Mouse (Mus musculus) neural tube, embryonic 14.5 days (tissue): ENCODE data around the gene Hspa1l. TPM values are rescaled to one million over a fixed set of nuclear protein-coding genes. Genes with fewer than 3 reads are reported as not detected.

ENCODE experiments used
- ATAC-seq: fragments of 200-750 bp; cut with Nextera tagmentation; 2 replicates; pipeline ENCODE4 v1.8.0; 2017; ENCODE audit warnings: low read depth, mild to moderate bottlenecking, moderate TSS enrichment, moderate library complexity
- H3K27ac ChIP-seq: fragments of 300-500 bp; sonication (generic); 2 replicates; pipeline ENCODE4 v1.5.1; 2014; ENCODE audit warnings: low read depth, mild to moderate bottlenecking, control low read depth, low read length, moderate library complexity, mixed read lengths
- H3K27me3 ChIP-seq: fragments of 300-500 bp; sonication (generic); 2 replicates; pipeline ENCODE4 v1.6.1; 2014; ENCODE audit warnings: low read length; ENCODE audit not compliant: control insufficient read depth, insufficient read depth
- H3K36me3 ChIP-seq: fragments of 300-500 bp; sonication (generic); 2 replicates; pipeline ENCODE4 v1.6.1; 2014; ENCODE audit warnings: low read length, mixed read lengths; ENCODE audit not compliant: control insufficient read depth, insufficient read depth
- H3K4me1 ChIP-seq: fragments of 300-500 bp; sonication (generic); 2 replicates; pipeline ENCODE4 v1.6.1; 2014; ENCODE audit warnings: low read length; ENCODE audit not compliant: control insufficient read depth, insufficient read depth
- H3K4me2 ChIP-seq: fragments of 300-500 bp; sonication (generic); 2 replicates; pipeline ENCODE4 v1.6.1; 2014; ENCODE audit warnings: mild to moderate bottlenecking, low read depth, low read length, control low read depth
- H3K4me3 ChIP-seq: fragments of 300-500 bp; sonication (generic); 2 replicates; pipeline ENCODE4 v1.5.1; 2014; ENCODE audit warnings: low read depth, low read length, control low read depth, mixed read lengths
- H3K9ac ChIP-seq: fragments of 300-500 bp; sonication (generic); replicated peaks from 2 replicates; pipeline ENCODE4 v1.6.1; 2014; ENCODE audit warnings: low read depth, mild to moderate bottlenecking, control low read depth, low read length, mixed read lengths
- H3K9me3 ChIP-seq: fragments of 300-500 bp; sonication (generic); 2 replicates; pipeline ENCODE4 v1.6.1; 2016; ENCODE audit warnings: low read length; ENCODE audit not compliant: control insufficient read depth
- WGBS: fragments of 180-500 bp; shearing (Covaris S2); extraction: QIAGEN DNeasy Blood & Tissue Kit; methylation state at CpG from one replicate; pipeline ENCODE4 v1.1.7; 2014; 5-methylcytosine and 5-hydroxymethylcytosine counted together
- polyA plus RNA-seq: library from polyadenylated mRNA; unstranded; fragments of >200 nt; fragmentation: Nextera tagmentation; extraction: Ambion mirVana; gene quantifications from 2 replicates; pipeline ENCODE4 v1.2.1, GENCODE M21; 2014

The Hspa1l gene
- polyA plus RNA-seq, 1 experiment from 2014 or later, result 1.6 TPM

GRCm38 (mm10) chr17:35022541-35023060, 50.1 kb downstream of the Hspa1l start:
- 93% methylated on average over 8 of the region's 8 CpGs for WGBS
- H3K9ac ChIP-seq, result no peak overlapping the region
- H3K9me3 ChIP-seq, result no peaks in the 10 kb centered on the region
- no peak overlapping the region for H3K4me3 ChIP-seq
- no peak for ATAC-seq
- H3K4me1 ChIP-seq, result no peaks in the 10 kb centered on the region
- H3K4me2 ChIP-seq, result no peak overlapping the region
- no peak overlapping the region for H3K27ac ChIP-seq
- no peaks in the 10 kb centered on the region for H3K36me3 ChIP-seq
- no peaks in the 10 kb centered on the region for H3K27me3 ChIP-seq

DNA sequence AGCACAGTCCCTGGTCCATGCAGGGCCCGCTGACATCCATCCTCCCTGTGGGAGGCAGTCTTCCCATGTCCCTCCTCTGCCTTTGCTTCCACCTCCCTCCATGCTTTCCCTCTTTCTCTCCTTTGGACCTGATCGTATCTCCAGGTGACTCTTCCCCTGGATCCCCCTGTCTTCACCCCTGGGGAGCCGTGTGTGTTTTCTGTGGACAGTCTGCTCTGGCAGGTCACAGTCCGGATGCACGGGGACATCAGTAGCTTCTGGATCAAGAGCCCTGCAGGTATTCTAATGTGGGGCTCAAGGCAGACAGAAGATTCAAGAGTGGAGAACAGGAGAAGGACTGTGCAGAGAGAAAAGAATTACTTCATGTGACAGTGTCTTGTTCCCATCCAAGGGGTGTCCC, 50.7 kb downstream of the Hspa1l start:
- H3K27ac ChIP-seq, result no peak overlapping the region
- H3K27me3 ChIP-seq, result no peaks in the 10 kb centered on the region
- H3K9me3 ChIP-seq, result no peaks in the 10 kb centered on the region
- H3K4me1 ChIP-seq, result no peaks in the 10 kb centered on the region
- H3K4me2 ChIP-seq, result no peak overlapping the region
- no peaks in the 10 kb centered on the region for H3K36me3 ChIP-seq
- whole genome bisulfite sequencing, result 89% methylated on average over 5 of the region's 5 CpGs
- no peak for ATAC-seq
- no peak overlapping the region for H3K4me3 ChIP-seq
- no peak overlapping the region for H3K9ac ChIP-seq

- Histone ChIP-seq H3K4me2 (no peak overlapping the region), H3K4me1 (no peaks in the 10 kb centered on the region), H3K9me3 (no peaks in the 10 kb centered on the region), H3K36me3 (no peaks in the 10 kb centered on the region), H3K4me3 (no peak overlapping the region), H3K27me3 (no peaks in the 10 kb centered on the region), H3K27ac (no peak overlapping the region), H3K9ac (no peak overlapping the region)
- ATAC-seq, result no peak
- 84% methylated on average over 4 of the region's 4 CpGs for WGBS
Observed at GRCm38 (mm10) chr17:35023756-35024155, 51.3 kb downstream of the Hspa1l start.

DNA sequence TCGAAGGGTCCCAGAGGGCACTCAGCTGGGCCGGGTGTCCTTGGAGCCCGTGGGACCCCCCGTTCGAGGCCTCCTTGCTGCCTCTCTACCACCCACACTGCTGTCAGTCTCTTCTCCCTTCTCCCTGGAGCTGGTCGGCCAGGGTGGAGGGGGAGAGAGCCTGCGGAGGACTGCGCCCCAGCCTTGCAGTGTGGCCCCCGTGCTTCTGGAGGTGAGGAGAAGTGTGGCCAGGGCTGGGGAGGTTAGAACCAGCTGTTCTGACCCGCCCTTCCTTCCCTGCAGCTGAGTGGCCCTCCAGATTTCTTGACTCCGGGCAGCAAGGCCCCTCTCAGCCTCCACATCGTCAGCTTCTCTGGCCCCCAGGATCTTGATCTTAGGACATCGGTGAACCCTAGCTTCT, 51.8 kb downstream of the Hspa1l start:
- Histone ChIP-seq H3K36me3 (no peaks in the 10 kb centered on the region), H3K4me2 (no peak overlapping the region), H3K4me1 (no peaks in the 10 kb centered on the region), H3K27ac (no peak overlapping the region), H3K4me3 (no peak overlapping the region), H3K9ac (no peak overlapping the region), H3K9me3 (no peaks in the 10 kb centered on the region), H3K27me3 (no peaks in the 10 kb centered on the region)
- no peak for ATAC-seq
- WGBS, result 82% methylated on average over 13 of the region's 13 CpGs

DNA sequence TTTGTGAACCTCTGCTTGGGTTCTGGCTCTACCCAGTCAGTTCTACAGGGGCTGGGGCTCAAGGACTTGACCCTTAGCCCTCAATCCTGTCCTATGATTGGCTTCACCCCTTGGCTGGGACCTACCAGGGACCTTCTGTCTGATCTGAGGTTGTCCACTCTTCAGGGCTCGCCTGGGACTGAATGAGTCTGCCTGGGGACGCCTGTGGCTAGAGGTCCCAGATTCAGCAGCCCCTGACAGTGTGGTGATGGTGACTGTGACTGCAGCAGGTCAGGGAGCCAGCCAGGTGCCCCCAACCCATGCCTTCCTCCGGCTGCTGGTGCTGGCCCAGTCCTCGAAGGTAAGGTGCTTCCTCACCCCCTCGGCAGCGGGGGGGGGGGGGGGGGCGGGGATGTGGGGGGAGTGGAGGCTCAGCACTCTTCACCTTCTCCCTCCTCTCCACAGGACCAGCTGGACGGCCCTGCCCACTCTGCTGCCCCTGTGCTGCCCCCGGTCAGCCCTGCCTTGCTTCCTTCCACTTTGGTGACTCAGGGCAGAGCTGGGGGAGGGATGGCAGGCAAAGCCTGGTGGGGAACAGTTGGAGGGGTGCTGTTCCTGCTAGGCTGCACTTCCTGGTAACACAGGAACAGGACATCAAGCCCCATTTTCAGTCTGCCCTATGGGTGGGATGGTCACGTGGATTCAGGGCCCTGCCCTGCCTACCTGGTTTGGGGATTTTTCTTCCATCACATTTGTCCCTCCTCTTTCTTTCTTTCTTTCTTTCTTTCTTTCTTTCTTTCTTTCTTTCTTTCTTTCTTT, 52.4 kb downstream of the Hspa1l start:
- Histone ChIP-seq H3K4me1 (0 out of 2 replicates have a peak, but pooled peaks cover 2% of the 10 kb centered on the region), H3K4me3 (no peak overlapping the region), H3K27ac (no peak overlapping the region), H3K9ac (no peak overlapping the region), H3K9me3 (no peaks in the 10 kb centered on the region), H3K27me3 (no peaks in the 10 kb centered on the region), H3K36me3 (no peaks in the 10 kb centered on the region), H3K4me2 (no peak overlapping the region)
- WGBS, result 78% methylated on average over 5 of the region's 10 CpGs
- no peak for ATAC-seq

GRCm38 (mm10) chr17:35026206-35026605, 53.7 kb downstream of the Hspa1l start:
- ATAC-seq, result no peak
- Histone ChIP-seq H3K36me3 (no peaks in the 10 kb centered on the region), H3K4me2 (no peak overlapping the region), H3K27ac (no peak overlapping the region), H3K4me3 (no peak overlapping the region), H3K27me3 (no peaks in the 10 kb centered on the region), H3K4me1 (0 out of 2 replicates have a peak, but pooled peaks cover 2% of the 10 kb centered on the region), H3K9me3 (no peaks in the 10 kb centered on the region), H3K9ac (no peak overlapping the region)
- WGBS, result 87% methylated on average over 5 of the region's 5 CpGs

DNA sequence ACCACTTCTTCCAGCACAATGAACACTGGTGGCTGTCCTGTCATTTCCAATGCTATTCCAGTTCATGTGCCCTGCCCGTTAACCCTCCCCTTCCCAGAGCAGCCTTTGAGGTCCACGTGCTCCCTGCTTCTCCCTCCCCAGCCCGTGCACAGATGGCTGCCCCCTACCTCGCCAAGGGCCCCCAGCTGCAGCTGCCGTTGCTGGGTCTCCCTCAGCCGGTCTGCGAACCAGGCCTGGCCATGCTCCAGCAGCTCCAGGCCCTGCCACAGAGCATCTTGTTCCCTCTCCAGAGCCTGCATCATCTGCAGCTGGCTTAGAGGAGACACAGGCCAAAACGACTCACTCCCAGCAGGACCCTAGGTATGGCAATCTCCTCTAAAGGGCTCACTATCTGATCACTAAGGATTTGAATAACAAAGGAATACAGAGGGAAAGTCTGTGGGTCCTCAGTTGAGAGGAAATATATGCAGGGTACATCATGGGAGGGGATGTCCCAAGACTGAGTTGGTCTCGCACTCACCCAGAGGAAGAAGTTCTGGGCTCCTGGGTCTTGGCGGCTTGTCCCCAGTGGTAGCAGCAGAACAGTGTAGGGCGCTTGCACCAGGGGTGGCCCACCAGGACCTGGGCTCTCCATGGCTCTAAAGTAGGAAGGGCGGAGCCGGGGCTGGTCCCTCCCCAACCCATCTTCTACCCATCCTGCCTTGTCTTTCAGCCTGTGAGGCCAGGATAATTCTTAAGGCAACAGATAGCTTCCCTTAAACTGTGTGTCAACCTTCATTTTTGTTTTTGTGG, 55.0 kb downstream of the Hspa1l start, which contains the start of gene Sapcd1:
TSS of gene Sapcd1 (minus strand) at position 740 of the 792 bp plus-strand sequence.
- peak within 1 kb of the TSS; percentile 21; the same call in 1 of the 2 replicates for H3K9ac ChIP-seq
- no peak within 1 kb of the TSS; the same call in 1 of the 2 replicates for H3K4me2 ChIP-seq
- H3K9me3 ChIP-seq, result no peaks in the 10 kb centered on the region
- H3K27me3 ChIP-seq, result no peaks in the 10 kb centered on the region
- peak within 1 kb of the TSS; percentile 3 for H3K27ac ChIP-seq
- ATAC-seq, result peak; percentile 71; the same call in 1 of the 2 replicates
- 0 out of 2 replicates have a peak, but pooled peaks cover 2% of the 10 kb centered on the region for H3K4me1 ChIP-seq
- 27% methylated on average over 13 of the region's 13 CpGs for WGBS
- H3K4me3 ChIP-seq, result no peak within 1 kb of the TSS
- no peaks in the 10 kb centered on the region for H3K36me3 ChIP-seq

DNA sequence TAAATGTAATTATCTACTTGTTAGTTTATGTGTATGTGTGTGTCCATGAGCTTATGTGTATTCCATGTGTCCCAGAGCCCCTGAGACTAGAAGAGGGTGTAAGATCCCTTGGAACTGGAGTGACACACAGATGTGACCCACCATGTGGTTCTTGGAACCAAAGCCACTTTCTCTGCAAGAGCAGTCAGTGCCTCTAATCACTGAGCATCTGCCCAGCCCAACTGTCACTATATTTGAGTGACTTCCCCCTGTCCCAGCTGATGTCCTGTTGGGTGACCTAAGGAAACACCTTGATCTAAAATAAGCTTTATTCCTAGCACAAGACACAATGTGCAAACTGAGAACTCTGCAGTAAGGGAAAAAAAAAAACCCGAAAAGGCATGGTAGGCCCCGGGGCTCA, 55.8 kb downstream of the Hspa1l start:
- no peak overlapping the region for H3K4me3 ChIP-seq
- no peaks in the 10 kb centered on the region for H3K27me3 ChIP-seq
- H3K36me3 ChIP-seq, result no peaks in the 10 kb centered on the region
- 92% methylated on average over 2 of the region's 2 CpGs for WGBS
- no peak overlapping the region for H3K4me2 ChIP-seq
- 0 out of 2 replicates have a peak, but pooled peaks cover 2% of the 10 kb centered on the region for H3K4me1 ChIP-seq
- ATAC-seq, result no peak
- H3K9ac ChIP-seq, result no peak overlapping the region
- H3K9me3 ChIP-seq, result no peaks in the 10 kb centered on the region
- H3K27ac ChIP-seq, result no peak overlapping the region
